Mouse (Mus musculus): ENCODE measurements around the gene Ckmt2.

GRCm38 (mm10) chr13:91868577-91868976, 8.1 kb downstream of the Ckmt2 start:
- TF ChIP-seq POLR2A (IDR thresholded peaks at IDR 0.05; ENCODE audit: control insufficient read depth, low read depth, low read length): no peak
- TF ChIP-seq CTCF (IDR thresholded peaks at IDR 0.05; ENCODE audit: control insufficient read depth, insufficient read depth, insufficient replicate concordance, low read depth, low read length): no peak
